Mouse (Mus musculus) hindbrain, postnatal 0 days (tissue): ENCODE data around the gene Vwa8. TPM values are rescaled to one million over a fixed set of nuclear protein-coding genes. Genes with fewer than 3 reads are reported as not detected.

ENCODE experiments used
- ATAC-seq: fragments of 200-750 bp; cut with Nextera tagmentation; 2 replicates; pipeline ENCODE4 v1.8.0; 2017; ENCODE audit warnings: mild to moderate bottlenecking, moderate TSS enrichment, moderate library complexity
- DNase-seq: peaks from one replicate; pipeline ENCODE4 v3.0.0-alpha.2; 2015; ENCODE audit warnings: low spot score
- H3K27ac ChIP-seq: fragments of 300-500 bp; sonication (generic); 2 replicates; pipeline ENCODE4 v1.5.1; 2014; ENCODE audit warnings: mild to moderate bottlenecking
- H3K27me3 ChIP-seq: fragments of 300-500 bp; sonication (generic); 2 replicates; pipeline ENCODE4 v1.6.1; 2014; ENCODE audit warnings: low read length, mixed read lengths; ENCODE audit not compliant: insufficient read depth
- H3K36me3 ChIP-seq: fragments of 300-500 bp; sonication (generic); 2 replicates; pipeline ENCODE4 v1.6.1; 2014; ENCODE audit warnings: low read length, mixed read lengths; ENCODE audit not compliant: insufficient read depth
- H3K4me1 ChIP-seq: fragments of 300-500 bp; sonication (generic); 2 replicates; pipeline ENCODE4 v1.6.1; 2014; ENCODE audit warnings: antibody characterized with exemption, low read length, mixed read lengths; ENCODE audit not compliant: insufficient read depth
- H3K4me2 ChIP-seq: fragments of 300-500 bp; sonication (generic); 2 replicates; pipeline ENCODE4 v1.6.1; 2014; ENCODE audit warnings: low read depth, mild to moderate bottlenecking, low read length, moderate library complexity, mixed read lengths
- H3K4me3 ChIP-seq: fragments of 300-500 bp; sonication (generic); 2 replicates; pipeline ENCODE4 v1.5.1; 2014; ENCODE audit warnings: low read length
- H3K9ac ChIP-seq: fragments of 300-500 bp; sonication (generic); replicated peaks from 2 replicates; pipeline ENCODE4 v1.6.1; 2014; ENCODE audit warnings: mild to moderate bottlenecking, low read length, moderate library complexity, mixed read lengths
- H3K9me3 ChIP-seq: fragments of 300-500 bp; sonication (generic); 2 replicates; pipeline ENCODE4 v1.6.1; 2016; ENCODE audit warnings: low read length, mixed read lengths
- CTCF ChIP-seq: IDR thresholded peaks from 2 replicates; pipeline ENCODE4 v1.5.1; 2016; ENCODE audit warnings: antibody characterized with exemption, control low read depth, low read depth
- WGBS: fragments of 180-500 bp; shearing (Covaris S2); extraction: QIAGEN DNeasy Blood & Tissue Kit; methylation state at CpG from one replicate; pipeline ENCODE4 v1.1.7; 2014; 5-methylcytosine and 5-hydroxymethylcytosine counted together
- polyA plus RNA-seq: library from polyadenylated mRNA; unstranded; fragments of >200 nt; fragmentation: Nextera tagmentation; extraction: Ambion mirVana; gene quantifications from 2 replicates; pipeline ENCODE4 v1.2.1, GENCODE M21; 2015
- total RNA-seq: library from RNA; depleted of rRNA; stranded (reverse); fragments of >200 nt; gene quantifications from 2 replicates; pipeline ENCODE4 v1.2.3, GENCODE M21; 2014

The Vwa8 gene
- total and polyA plus RNA-seq, 2 experiments from 2014 or later: 9.6 to 20.8 TPM

- H3K9ac ChIP-seq: no peak overlapping the region
- no peak for TF ChIP-seq CTCF
- H3K4me2 ChIP-seq: no peak overlapping the region
- no peaks in the 10 kb centered on the region for H3K36me3 ChIP-seq
- no peak for ATAC-seq
- 76% methylated on average over 4 of the region's 4 CpGs for WGBS
- H3K4me1 ChIP-seq: peaks cover 4% of the 10 kb centered on the region; the same call in 1 of the 2 replicates
- no peak overlapping the region for H3K4me3 ChIP-seq
- no peaks in the 10 kb centered on the region for H3K9me3 ChIP-seq
- no peak overlapping the region for H3K27ac ChIP-seq
- DNase-seq: no peak
- H3K27me3 ChIP-seq: no peaks in the 10 kb centered on the region
Measured at GRCm38 (mm10) chr14:79142342-79142741, 293.5 kb downstream of the Vwa8 start.

DNA sequence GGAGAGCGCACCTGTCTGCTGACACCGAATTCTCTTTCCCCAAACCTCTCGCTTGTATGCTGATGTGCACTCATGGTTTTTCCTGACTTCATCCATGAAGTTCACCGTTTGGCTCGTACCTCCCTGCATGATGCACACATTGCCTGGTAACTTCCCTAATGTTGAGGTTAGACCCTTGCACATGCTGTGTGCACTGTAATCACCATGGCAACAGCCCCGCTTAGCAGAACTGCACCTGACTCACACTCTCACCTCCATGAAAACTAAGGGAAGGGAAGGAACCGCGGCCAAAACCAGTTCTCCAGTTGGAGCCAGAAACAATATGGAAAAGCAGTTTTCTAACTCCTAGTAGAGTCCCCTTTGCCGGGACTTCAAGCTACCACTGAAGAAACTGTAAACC lies 294.8 kb downstream of the Vwa8 start:
- H3K4me2 ChIP-seq: no peak overlapping the region
- H3K4me3 ChIP-seq: no peak overlapping the region
- no peaks in the 10 kb centered on the region for H3K36me3 ChIP-seq
- no peak for ATAC-seq
- no peak overlapping the region for H3K27ac ChIP-seq
- H3K9me3 ChIP-seq: no peaks in the 10 kb centered on the region
- TF ChIP-seq CTCF: no peak
- H3K9ac ChIP-seq: no peak overlapping the region
- WGBS: 87% methylated on average over 9 of the region's 9 CpGs
- no peaks in the 10 kb centered on the region for H3K27me3 ChIP-seq
- no peak for DNase-seq
- H3K4me1 ChIP-seq: peaks cover 4% of the 10 kb centered on the region; the same call in 1 of the 2 replicates

DNA sequence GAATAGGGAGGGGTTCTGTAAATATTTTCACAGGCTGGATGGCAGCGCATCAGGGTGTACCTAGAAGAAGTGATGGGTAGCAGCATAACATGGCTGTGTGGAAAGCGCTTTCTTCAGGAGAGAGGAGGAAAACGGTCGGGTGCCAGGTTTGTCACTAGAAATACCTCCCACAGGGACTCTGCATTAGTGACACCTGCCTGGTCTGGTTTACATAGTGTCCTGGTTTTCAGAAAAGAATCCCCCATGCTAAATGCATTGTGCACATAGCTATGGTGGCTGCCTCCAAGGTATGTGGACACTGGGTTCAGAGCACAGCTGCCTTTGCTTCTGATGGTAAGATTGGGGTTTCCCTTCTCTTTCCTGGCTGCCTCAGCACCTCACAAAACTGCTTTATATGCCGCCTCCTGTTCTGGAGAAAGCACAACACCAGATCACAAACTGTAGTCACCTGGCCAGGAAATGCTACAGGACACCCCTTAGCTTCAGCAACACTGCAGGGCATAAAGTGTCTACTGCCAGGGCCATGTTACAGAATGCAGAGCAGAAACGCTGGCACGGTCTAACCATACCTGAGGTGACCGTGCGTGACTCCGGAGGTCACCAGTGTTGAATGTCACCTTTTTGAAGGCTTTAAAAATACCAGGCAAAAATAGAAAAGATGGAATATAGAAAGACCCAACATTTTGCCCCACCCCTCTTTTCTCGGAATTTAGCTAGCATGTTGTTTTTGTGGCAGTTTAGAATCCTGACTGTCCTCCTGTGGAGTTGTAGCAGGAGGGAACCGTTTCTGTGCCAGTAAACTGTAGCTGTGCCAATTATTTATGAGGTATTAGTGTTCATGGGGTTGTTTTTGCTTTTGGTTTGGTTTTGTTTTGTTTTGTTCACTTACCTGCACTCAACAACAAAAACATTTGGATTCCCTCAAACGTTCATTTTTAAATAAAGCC lies 295.7 kb downstream of the Vwa8 start:
- no peak for ATAC-seq
- no peak overlapping the region for H3K4me3 ChIP-seq
- H3K9ac ChIP-seq: no peak overlapping the region

GRCm38 (mm10) chr14:79151711-79152110 lies 302.9 kb downstream of the Vwa8 start:
- no peak overlapping the region for H3K4me2 ChIP-seq
- no peaks in the 10 kb centered on the region for H3K4me1 ChIP-seq
- H3K9ac ChIP-seq: no peak overlapping the region
- no peaks in the 10 kb centered on the region for H3K36me3 ChIP-seq
- H3K4me3 ChIP-seq: no peak overlapping the region
- 93% methylated on average over 7 of the region's 7 CpGs for WGBS
- no peak for TF ChIP-seq CTCF
- no peak for ATAC-seq
- no peaks in the 10 kb centered on the region for H3K27me3 ChIP-seq
- H3K9me3 ChIP-seq: no peaks in the 10 kb centered on the region
- no peak for DNase-seq
- H3K27ac ChIP-seq: no peak overlapping the region

More for the DNA sequence above, 295.7 kb downstream of the Vwa8 start:
- H3K4me2 ChIP-seq: no peak overlapping the region
- WGBS: 79% methylated on average over 13 of the region's 13 CpGs
- no peak for DNase-seq
- no peak overlapping the region for H3K27ac ChIP-seq
- TF ChIP-seq CTCF: no peak
- H3K4me1 ChIP-seq: peaks cover 4% of the 10 kb centered on the region; the same call in 1 of the 2 replicates
- no peaks in the 10 kb centered on the region for H3K9me3 ChIP-seq
- no peaks in the 10 kb centered on the region for H3K36me3 ChIP-seq
- no peaks in the 10 kb centered on the region for H3K27me3 ChIP-seq

- Histone ChIP-seq H3K27me3 (no peaks in the 10 kb centered on the region), H3K4me2 (no peak overlapping the region), H3K36me3 (no peaks in the 10 kb centered on the region), H3K9ac (no peak overlapping the region), H3K27ac (no peak overlapping the region), H3K9me3 (no peaks in the 10 kb centered on the region), H3K4me3 (no peak overlapping the region), H3K4me1 (peaks cover 11% of the 10 kb centered on the region)
- no peak for TF ChIP-seq CTCF
- 82% methylated on average over 6 of the region's 6 CpGs for WGBS
- ATAC-seq: no peak
- DNase-seq: no peak
Measured at GRCm38 (mm10) chr14:79153896-79154295, 305.0 kb downstream of the Vwa8 start.

GRCm38 (mm10) chr14:79154961-79155360 lies 306.1 kb downstream of the Vwa8 start:
- TF ChIP-seq CTCF: no peak
- H3K4me3 ChIP-seq: no peak overlapping the region
- H3K27ac ChIP-seq: no peak overlapping the region
- ATAC-seq (no peak), DNase-seq (peak; percentile 47)
- no peak overlapping the region for H3K4me2 ChIP-seq
- H3K36me3 ChIP-seq: 0 out of 2 replicates have a peak, but pooled peaks cover under 1% of the 10 kb centered on the region
- no peaks in the 10 kb centered on the region for H3K27me3 ChIP-seq
- WGBS: 50% methylated on average over 11 of the region's 11 CpGs
- H3K9ac ChIP-seq: no peak overlapping the region
- no peaks in the 10 kb centered on the region for H3K9me3 ChIP-seq
- peaks cover 11% of the 10 kb centered on the region for H3K4me1 ChIP-seq
